Mouse (Mus musculus): ENCODE measurements at regions not wholly inside any gene's neighbourhood (a gene's known extent, or its start where the extent isn't known, plus 50 kb on each side); places are given as distances from the start of the nearest gene placed in this dataset.
A peak's percentile ranks its signal among the peaks of the same experiment; 100 is the strongest.

DNA sequence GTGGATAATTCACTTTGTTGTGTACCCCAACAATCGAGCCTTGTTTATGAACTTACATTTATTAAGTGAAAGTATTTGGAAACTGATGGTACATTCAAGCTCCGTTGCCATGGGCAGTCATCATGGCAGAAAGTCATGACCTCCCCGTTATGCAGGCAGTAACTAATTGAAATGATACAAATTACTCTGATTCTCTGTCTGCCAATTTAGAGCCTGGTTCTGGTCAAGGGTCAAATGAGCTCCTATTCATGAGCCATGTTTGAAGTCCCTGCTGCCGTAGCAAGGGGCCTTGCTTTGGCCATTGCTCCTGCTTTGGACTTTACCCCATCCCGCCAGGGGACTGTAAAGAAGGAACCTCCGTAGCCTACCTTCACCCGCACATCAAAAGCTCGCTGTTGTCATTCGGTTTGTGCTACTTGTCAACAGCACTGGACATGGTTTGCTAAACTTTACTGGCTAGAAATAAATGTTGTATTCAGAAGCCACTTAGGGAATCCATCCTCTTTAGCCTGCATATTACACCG is 152.8 kb upstream of the Foxd3 start:
- Histone ChIP-seq H3K4me3 (no peak overlapping the region), H3K4me2 (no peak overlapping the region), H3K27ac (ENCODE audit: poor library complexity, severe bottlenecking) (no peak overlapping the region), H3K27me3 (replicated peaks) (no peaks in the 10 kb centered on the region), H3K9me3 (replicated peaks) (0 out of 2 replicates have a peak, but pooled peaks cover under 1% of the 10 kb centered on the region), H3K36me3 (no peaks in the 10 kb centered on the region), H3K9ac (no peak overlapping the region), H3K4me1 (replicated peaks) (no peaks in the 10 kb centered on the region)
- no peak for ATAC-seq (ENCODE audit: insufficient number of reproducible peaks, low FRiP score)
- WGBS, result 79% methylated on average over 10 of the region's 10 CpGs

DNA sequence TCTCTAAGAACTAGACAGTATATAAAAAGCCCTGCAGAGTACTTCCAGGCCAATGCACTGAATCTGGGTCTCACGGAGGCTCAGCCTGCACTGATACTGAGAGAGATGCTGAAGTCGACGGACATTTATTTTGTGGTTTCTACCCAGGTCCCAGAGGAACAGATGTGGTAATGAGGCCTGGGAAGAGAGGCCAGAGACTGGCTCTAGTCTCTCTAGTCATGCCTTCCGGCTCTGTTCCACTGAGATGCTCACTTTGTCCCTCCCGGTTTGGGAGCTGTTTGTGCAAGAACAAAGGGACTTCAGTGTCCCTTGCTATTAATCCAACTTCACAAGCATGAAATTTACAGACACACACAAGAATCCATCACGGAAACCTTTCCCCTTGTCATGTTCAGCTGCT is 144.1 kb upstream of the Foxd3 start:
- H3K9ac ChIP-seq, result no peak overlapping the region
- no peaks in the 10 kb centered on the region for H3K27me3 ChIP-seq (replicated peaks)
- H3K9me3 ChIP-seq (replicated peaks), result 0 out of 2 replicates have a peak, but pooled peaks cover 6% of the 10 kb centered on the region
- no peaks in the 10 kb centered on the region for H3K36me3 ChIP-seq
- 74% methylated on average over 6 of the region's 6 CpGs for WGBS
- H3K4me3 ChIP-seq, result no peak overlapping the region
- no peaks in the 10 kb centered on the region for H3K4me1 ChIP-seq (replicated peaks)
- no peak overlapping the region for H3K4me2 ChIP-seq
- H3K27ac ChIP-seq (ENCODE audit: poor library complexity, severe bottlenecking), result no peak overlapping the region
- ATAC-seq (ENCODE audit: insufficient number of reproducible peaks, low FRiP score), result no peak

DNA sequence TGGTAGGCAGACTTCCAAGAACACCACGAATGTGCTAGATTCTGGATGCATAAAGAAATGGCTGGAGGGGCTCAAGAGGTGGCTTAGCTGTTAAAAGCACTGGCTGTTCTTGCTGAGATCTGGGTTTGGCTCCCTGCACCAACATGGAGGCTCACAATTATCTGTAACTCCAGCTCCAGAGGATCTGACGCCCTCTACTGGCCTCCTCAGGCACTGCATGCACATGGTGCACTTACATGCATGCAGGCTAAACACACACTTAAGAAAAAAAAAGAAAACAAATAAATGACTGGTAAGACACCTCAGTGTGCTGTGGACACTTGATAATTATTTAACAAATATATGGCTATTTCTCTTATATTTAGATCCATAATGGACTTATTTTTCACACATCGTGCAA is 139.2 kb upstream of the Foxd3 start:
- H3K4me3 ChIP-seq, result no peak overlapping the region
- H3K27ac ChIP-seq (ENCODE audit: poor library complexity, severe bottlenecking), result no peak overlapping the region
- 0 out of 2 replicates have a peak, but pooled peaks cover 2% of the 10 kb centered on the region for H3K9me3 ChIP-seq (replicated peaks)
- H3K9ac ChIP-seq, result no peak overlapping the region
- 75% methylated on average over 3 of the region's 3 CpGs for WGBS
- H3K36me3 ChIP-seq, result no peaks in the 10 kb centered on the region
- H3K4me2 ChIP-seq, result no peak overlapping the region
- H3K4me1 ChIP-seq (replicated peaks), result no peaks in the 10 kb centered on the region
- ATAC-seq (ENCODE audit: insufficient number of reproducible peaks, low FRiP score), result no peak
- no peaks in the 10 kb centered on the region for H3K27me3 ChIP-seq (replicated peaks)

DNA sequence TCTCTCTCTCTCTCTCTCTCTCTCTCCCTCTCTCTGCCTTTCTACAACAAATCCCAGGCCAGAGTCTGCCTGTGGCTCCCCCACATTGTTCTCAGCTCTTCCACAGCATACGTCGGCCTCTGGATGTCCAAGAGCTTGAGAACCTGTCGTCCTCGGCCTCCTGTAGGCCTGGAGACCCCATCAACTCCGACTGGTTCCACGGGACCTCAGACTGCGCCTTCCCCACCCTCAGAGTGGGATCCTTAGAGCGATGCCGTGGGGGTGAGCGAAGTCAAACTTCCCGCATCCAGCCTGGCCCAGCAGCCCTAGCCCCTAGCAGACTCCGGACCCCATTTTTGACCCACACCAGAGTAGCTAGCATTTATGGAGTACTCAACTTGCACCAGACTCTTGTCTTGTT is 128.7 kb upstream of the Foxd3 start:
- ATAC-seq (ENCODE audit: insufficient number of reproducible peaks, low FRiP score), result no peak
- no peak overlapping the region for H3K4me3 ChIP-seq
- WGBS, result 84% methylated on average over 12 of the region's 12 CpGs
- H3K36me3 ChIP-seq, result no peaks in the 10 kb centered on the region
- H3K9me3 ChIP-seq (replicated peaks), result no peaks in the 10 kb centered on the region
- no peak overlapping the region for H3K27ac ChIP-seq (ENCODE audit: poor library complexity, severe bottlenecking)
- no peaks in the 10 kb centered on the region for H3K27me3 ChIP-seq (replicated peaks)
- no peak overlapping the region for H3K9ac ChIP-seq
- H3K4me2 ChIP-seq, result no peak overlapping the region
- H3K4me1 ChIP-seq (replicated peaks), result no peaks in the 10 kb centered on the region

DNA sequence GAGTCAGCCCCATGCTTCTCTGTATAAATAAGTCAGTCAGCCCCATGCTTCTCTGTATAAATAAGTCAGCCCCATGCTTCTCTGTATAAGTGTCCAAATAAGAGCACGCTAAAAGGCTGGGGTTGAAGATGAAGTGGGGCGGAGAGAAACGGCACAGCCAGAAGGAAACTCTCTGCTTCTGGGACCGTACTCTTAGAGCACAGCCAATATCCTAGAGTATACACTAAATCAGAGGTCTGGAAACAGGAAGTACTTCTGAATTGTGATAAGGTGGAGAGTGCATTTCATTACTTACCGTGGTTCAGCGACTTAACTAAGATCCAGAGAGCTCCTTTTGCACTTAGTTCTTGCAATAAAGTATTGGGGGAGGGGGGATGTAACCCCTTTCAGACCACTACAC is 112.1 kb upstream of the Foxd3 start:
- no peak overlapping the region for H3K27ac ChIP-seq (ENCODE audit: poor library complexity, severe bottlenecking)
- no peak overlapping the region for H3K9ac ChIP-seq
- H3K9me3 ChIP-seq (replicated peaks), result peaks cover 4% of the 10 kb centered on the region; the same call in 1 of the 2 replicates
- no peak for ATAC-seq (ENCODE audit: insufficient number of reproducible peaks, low FRiP score)
- H3K4me2 ChIP-seq, result no peak overlapping the region
- H3K36me3 ChIP-seq, result no peaks in the 10 kb centered on the region
- no peaks in the 10 kb centered on the region for H3K27me3 ChIP-seq (replicated peaks)
- 47% methylated on average over 6 of the region's 6 CpGs for WGBS
- peaks cover 4% of the 10 kb centered on the region; the same call in 1 of the 2 replicates for H3K4me1 ChIP-seq (replicated peaks)
- no peak overlapping the region for H3K4me3 ChIP-seq

DNA sequence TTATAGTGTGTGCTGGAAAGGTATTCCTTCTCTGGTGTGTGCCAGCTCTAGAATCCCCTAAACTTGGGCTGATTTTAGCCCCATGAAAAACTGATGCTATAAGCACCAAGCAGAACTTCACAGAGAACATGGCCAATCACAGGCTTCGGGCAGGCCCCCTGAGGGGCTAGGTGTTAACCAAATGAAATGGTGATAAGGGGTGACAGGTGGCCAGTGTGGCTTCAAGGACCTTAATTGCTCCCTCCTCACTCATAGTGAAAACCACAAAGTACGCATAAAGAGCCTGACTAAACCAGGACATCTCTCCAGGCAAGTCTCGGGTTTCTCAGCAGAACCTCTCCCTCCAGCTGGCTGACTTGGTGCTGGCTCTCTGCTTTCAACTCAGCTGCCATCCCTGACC is 110.4 kb upstream of the Foxd3 start:
- Histone ChIP-seq H3K27ac (ENCODE audit: poor library complexity, severe bottlenecking) (no peak overlapping the region), H3K9ac (no peak overlapping the region), H3K4me3 (no peak overlapping the region), H3K36me3 (no peaks in the 10 kb centered on the region), H3K9me3 (replicated peaks) (no peaks in the 10 kb centered on the region), H3K4me1 (replicated peaks) (peaks cover 4% of the 10 kb centered on the region; the same call in 1 of the 2 replicates), H3K4me2 (no peak overlapping the region), H3K27me3 (replicated peaks) (no peaks in the 10 kb centered on the region)
- no peak for ATAC-seq (ENCODE audit: insufficient number of reproducible peaks, low FRiP score)
- 21% methylated on average over 3 of the region's 3 CpGs for WGBS

DNA sequence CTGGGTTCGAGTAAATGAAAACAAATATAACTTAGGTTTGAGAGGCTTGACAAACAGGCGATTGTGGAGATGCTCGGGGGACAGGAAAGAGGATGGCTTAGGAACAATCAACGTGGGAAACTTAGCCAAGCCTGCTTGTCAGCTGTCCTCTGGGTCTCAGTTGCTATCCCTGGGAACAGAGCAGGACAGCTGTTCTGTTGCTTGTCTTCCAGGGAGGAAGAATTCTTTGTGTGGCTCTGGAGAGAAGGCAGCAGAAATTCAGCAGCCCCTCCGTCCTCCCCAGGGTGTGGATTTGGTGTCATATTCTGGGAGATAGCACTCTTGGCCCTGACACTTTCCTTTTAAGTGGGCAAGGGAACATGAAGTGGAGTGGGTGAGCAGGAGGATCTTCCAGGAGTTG is 98.1 kb upstream of the Foxd3 start:
- Histone ChIP-seq H3K9ac (no peak overlapping the region), H3K27ac (ENCODE audit: poor library complexity, severe bottlenecking) (no peak overlapping the region), H3K36me3 (no peaks in the 10 kb centered on the region), H3K4me3 (no peak overlapping the region), H3K4me2 (no peak overlapping the region), H3K4me1 (replicated peaks) (0 out of 2 replicates have a peak, but pooled peaks cover 5% of the 10 kb centered on the region), H3K9me3 (replicated peaks) (no peaks in the 10 kb centered on the region), H3K27me3 (replicated peaks) (peaks cover 35% of the 10 kb centered on the region; the same call in 1 of the 2 replicates)
- 41% methylated on average over 5 of the region's 5 CpGs for WGBS
- ATAC-seq (ENCODE audit: insufficient number of reproducible peaks, low FRiP score), result no peak

DNA sequence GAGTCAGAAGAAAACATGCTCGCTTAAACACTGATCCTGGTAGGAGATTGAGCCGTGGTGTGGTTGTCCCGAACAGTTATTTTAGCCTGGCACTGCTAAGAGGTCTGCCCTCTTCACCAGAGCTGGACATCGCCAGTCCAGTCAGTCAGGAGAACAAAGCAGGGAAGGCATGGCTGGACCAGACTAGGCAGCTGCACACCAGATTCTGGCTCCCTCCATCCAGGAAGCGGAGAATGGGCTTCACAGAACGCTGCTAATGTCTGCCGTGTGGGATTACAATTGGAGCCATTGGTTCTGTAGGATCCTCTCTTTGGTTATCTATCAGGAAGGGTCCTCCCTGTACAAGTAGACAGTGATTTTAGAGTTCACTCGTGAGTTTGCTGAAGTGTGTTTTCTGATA is 95.5 kb upstream of the Foxd3 start:
- Histone ChIP-seq H3K27me3 (replicated peaks) (peaks cover 40% of the 10 kb centered on the region; the same call in 1 of the 2 replicates), H3K9me3 (replicated peaks) (no peaks in the 10 kb centered on the region), H3K4me3 (0 out of 2 replicates have a peak overlapping the region, but pooled peaks have one; percentile 19), H3K36me3 (no peaks in the 10 kb centered on the region), H3K9ac (no peak overlapping the region), H3K4me1 (replicated peaks) (0 out of 2 replicates have a peak, but pooled peaks cover 5% of the 10 kb centered on the region), H3K4me2 (peak overlapping the region; percentile 53), H3K27ac (ENCODE audit: poor library complexity, severe bottlenecking) (no peak overlapping the region)
- 34% methylated on average over 8 of the region's 8 CpGs for WGBS
- ATAC-seq (ENCODE audit: insufficient number of reproducible peaks, low FRiP score), result no peak

DNA sequence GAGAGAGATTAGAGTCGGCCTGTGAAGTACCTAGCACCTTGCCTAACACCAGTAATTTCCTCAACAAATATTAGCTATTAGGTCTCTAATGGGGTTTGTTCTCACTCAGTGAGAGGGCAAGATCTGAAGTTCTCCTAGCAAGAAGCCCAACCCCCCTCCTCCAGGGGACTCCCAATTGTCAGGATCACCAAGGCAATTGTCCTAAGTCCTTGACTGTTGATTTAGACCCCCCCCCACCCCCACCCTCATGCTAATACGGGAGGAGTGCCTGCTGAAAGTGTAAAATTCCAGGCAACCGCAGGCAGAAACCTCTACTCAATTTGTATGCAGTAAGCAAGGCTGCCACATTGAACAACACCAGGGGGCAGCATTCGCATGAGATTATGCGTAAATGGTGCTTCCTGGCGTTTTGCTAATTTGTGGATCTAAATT is 94.6 kb upstream of the Foxd3 start:
- 7% methylated on average over 6 of the region's 6 CpGs for WGBS

DNA sequence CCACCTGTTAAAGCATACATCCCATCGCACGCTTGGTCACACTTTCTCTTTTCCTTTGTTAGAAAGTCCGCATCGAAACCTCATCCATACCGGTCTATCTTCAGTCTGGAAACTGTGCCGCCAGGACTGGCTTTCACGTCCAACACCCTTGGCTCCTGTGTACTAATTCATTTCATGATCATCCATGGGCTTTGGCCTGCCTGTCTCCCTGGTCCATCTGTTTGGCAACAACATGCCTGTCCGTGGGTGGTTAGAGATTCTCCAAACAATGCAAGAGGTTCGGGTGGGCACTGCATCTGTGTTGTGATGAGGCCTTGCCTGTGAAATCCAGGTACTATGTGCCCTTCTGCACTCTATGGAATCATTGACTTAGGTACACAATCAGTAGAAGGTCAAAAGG is 90.7 kb upstream of the Foxd3 start:
- H3K27me3 ChIP-seq (replicated peaks), result peaks cover 25% of the 10 kb centered on the region; the same call in 1 of the 2 replicates
- peaks cover 3% of the 10 kb centered on the region; the same call in 1 of the 2 replicates for H3K9me3 ChIP-seq (replicated peaks)
- no peak overlapping the region for H3K4me3 ChIP-seq
- no peak overlapping the region for H3K9ac ChIP-seq
- H3K4me2 ChIP-seq, result no peak overlapping the region
- ATAC-seq (ENCODE audit: insufficient number of reproducible peaks, low FRiP score), result no peak
- 88% methylated on average over 9 of the region's 9 CpGs for WGBS
- no peaks in the 10 kb centered on the region for H3K36me3 ChIP-seq
- 0 out of 2 replicates have a peak, but pooled peaks cover 5% of the 10 kb centered on the region for H3K4me1 ChIP-seq (replicated peaks)
- H3K27ac ChIP-seq (ENCODE audit: poor library complexity, severe bottlenecking), result no peak overlapping the region

More for the DNA sequence above, 94.6 kb upstream of the Foxd3 start:
- ATAC-seq (ENCODE audit: insufficient number of reproducible peaks, low FRiP score), result no peak
- Histone ChIP-seq H3K4me1 (replicated peaks) (0 out of 2 replicates have a peak, but pooled peaks cover 5% of the 10 kb centered on the region), H3K4me3 (no peak overlapping the region), H3K4me2 (no peak overlapping the region; the same call in 1 of the 2 replicates), H3K27ac (ENCODE audit: poor library complexity, severe bottlenecking) (no peak overlapping the region), H3K36me3 (no peaks in the 10 kb centered on the region), H3K9me3 (replicated peaks) (no peaks in the 10 kb centered on the region), H3K27me3 (replicated peaks) (peaks cover 40% of the 10 kb centered on the region; the same call in 1 of the 2 replicates), H3K9ac (no peak overlapping the region)

DNA sequence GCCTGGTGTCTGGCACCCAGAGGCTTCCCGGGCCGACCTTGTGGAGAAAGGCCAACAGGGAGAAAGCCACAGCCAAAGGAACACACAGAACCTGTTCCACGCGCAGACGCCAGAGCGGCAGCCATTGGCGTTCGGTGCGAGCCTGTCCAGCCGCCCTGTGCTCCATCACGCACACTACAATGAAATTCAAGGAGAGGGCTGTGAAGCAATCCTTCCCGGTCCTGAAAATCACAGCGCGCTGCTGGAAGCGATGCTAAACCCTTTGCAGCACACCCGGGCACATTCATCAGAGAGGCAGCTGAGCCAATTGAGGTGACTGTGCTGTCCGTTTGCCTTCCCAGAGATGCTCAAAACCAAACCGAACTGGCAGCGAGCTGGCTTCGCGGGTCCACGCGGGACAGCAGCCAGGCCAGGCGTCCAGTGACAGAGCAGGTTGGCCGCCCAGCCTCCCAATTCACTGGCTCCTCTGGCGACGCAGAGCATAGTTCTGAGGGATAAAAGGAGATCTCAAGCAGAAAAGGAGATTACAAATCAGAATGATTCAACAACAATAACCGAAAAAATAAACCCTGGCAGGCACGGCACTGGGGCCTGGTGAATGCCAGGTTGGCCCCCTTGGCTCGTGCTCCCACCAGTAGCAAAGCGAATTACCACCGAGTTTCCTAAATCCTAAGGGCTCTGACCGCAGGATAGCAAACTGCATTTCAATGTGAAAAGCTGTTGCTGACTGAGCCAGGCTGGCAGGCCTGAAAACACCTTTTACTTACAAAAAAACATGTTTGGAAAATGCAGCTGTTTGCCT is 83.1 kb upstream of the Foxd3 start:
- Histone ChIP-seq H3K4me3 (peak overlapping the region; percentile 49), H3K9me3 (replicated peaks) (peaks cover 3% of the 10 kb centered on the region; the same call in 1 of the 2 replicates), H3K27ac (ENCODE audit: poor library complexity, severe bottlenecking) (no peak overlapping the region), H3K4me2 (peak overlapping the region; percentile 85), H3K36me3 (no peaks in the 10 kb centered on the region), H3K4me1 (replicated peaks) (peaks cover 10% of the 10 kb centered on the region), H3K9ac (peak overlapping the region; percentile 44), H3K27me3 (replicated peaks) (peaks cover 29% of the 10 kb centered on the region)
- ATAC-seq (ENCODE audit: insufficient number of reproducible peaks, low FRiP score), result no peak
- 4% methylated on average over 33 of the region's 33 CpGs for WGBS
